Mouse (Mus musculus) embryonic facial prominence, embryonic 10.5 days (tissue): ENCODE measurements around the gene Plxdc1. TPM values are rescaled to one million over a fixed set of nuclear protein-coding genes. Genes with fewer than 3 reads are reported as not detected.
A peak's percentile ranks its signal among the peaks of the same experiment; 100 is the strongest.
"Not testable (repeated sequence)": the region's sequence is repeated elsewhere in the genome, so short reads cannot be mapped to it uniquely, and the experiment has no call there.

Experiments
- DNase-seq: peaks from one replicate; pipeline ENCODE4 v3.0.0-alpha.2; 2017; ENCODE audit warnings: low spot score
- H3K27ac ChIP-seq: fragments of 300-500 bp; sonication (generic); replicated peaks from 2 replicates; pipeline ENCODE4 v1.5.1; 2016; ENCODE audit warnings: mild to moderate bottlenecking
- H3K27me3 ChIP-seq: fragments of 300-500 bp; sonication (generic); replicated peaks from 2 replicates; pipeline ENCODE4 v1.6.1; 2016; ENCODE audit warnings: low read depth, mild to moderate bottlenecking; ENCODE audit not compliant: poor library complexity, severe bottlenecking
- H3K36me3 ChIP-seq: fragments of 300-500 bp; sonication (generic); replicated peaks from 2 replicates; pipeline ENCODE4 v1.6.1; 2016; ENCODE audit warnings: mild to moderate bottlenecking, moderate library complexity
- H3K4me1 ChIP-seq: fragments of 300-500 bp; sonication (generic); 2 replicates; pipeline ENCODE4 v1.6.1; 2016
- H3K4me3 ChIP-seq: fragments of 300-500 bp; sonication (generic); 2 replicates; pipeline ENCODE4 v1.5.1; 2016; ENCODE audit warnings: mild to moderate bottlenecking, moderate library complexity
- H3K9me3 ChIP-seq: fragments of 300-500 bp; sonication (generic); 2 replicates; pipeline ENCODE4 v1.6.1; 2016; ENCODE audit warnings: mild to moderate bottlenecking
- WGBS: fragments of 180-500 bp; shearing (Covaris S2); methylation state at CpG from one replicate; pipeline ENCODE4 v1.1.7; 2016; 5-methylcytosine and 5-hydroxymethylcytosine counted together
- polyA plus RNA-seq: library from polyadenylated mRNA; unstranded; fragments of >200 nt; fragmentation: Nextera tagmentation; extraction: Ambion mirVana; gene quantifications from 2 replicates; pipeline ENCODE4 v1.2.1, GENCODE M21; 2016

The Plxdc1 gene
- polyA plus RNA-seq, 1 experiment from 2014 or later, result 0.07 TPM

DNA sequence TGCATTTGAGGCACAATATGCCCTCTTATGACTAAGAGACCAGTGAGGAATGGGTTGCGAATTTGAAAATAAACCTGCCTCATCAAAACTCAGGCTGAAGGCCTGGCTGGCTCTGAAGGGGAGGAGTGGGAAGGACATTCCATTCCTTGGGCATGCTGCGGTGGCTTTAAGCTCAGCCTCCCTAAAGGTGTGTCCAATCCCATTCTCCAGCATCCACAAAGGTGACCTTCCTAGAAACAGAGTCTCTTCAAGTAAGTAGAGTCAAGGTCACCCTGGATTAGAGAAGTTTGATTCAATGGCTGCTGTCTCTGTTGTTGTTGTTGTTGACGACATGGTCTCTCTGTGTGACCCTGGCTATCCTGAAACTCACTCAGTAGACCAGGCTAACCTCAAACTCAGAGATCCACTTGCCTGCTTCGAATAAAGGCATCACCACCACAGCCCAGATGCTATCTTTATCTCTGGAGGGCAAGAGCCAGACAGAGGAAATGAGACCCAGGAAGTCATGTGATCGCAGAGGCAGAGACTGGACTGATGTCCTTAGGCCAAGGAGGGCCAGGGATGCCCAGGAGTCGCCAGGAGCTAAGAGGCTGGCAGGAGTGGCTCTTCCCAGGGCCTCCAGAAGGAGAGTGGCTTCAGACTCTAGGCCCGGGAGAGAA lies 27.5 kb downstream of the Plxdc1 start:
- Histone ChIP-seq H3K9me3 (no peaks in the 10 kb centered on the region), H3K36me3 (no peaks in the 10 kb centered on the region), H3K4me3 (no peak overlapping the region), H3K27ac (0 out of 2 replicates have a peak overlapping the region, but pooled peaks have one; percentile 41), H3K4me1 (peaks cover 28% of the 10 kb centered on the region), H3K27me3 (no peaks in the 10 kb centered on the region)
- 81% methylated on average over 7 of the region's 7 CpGs for WGBS
- DNase-seq, result no peak

DNA sequence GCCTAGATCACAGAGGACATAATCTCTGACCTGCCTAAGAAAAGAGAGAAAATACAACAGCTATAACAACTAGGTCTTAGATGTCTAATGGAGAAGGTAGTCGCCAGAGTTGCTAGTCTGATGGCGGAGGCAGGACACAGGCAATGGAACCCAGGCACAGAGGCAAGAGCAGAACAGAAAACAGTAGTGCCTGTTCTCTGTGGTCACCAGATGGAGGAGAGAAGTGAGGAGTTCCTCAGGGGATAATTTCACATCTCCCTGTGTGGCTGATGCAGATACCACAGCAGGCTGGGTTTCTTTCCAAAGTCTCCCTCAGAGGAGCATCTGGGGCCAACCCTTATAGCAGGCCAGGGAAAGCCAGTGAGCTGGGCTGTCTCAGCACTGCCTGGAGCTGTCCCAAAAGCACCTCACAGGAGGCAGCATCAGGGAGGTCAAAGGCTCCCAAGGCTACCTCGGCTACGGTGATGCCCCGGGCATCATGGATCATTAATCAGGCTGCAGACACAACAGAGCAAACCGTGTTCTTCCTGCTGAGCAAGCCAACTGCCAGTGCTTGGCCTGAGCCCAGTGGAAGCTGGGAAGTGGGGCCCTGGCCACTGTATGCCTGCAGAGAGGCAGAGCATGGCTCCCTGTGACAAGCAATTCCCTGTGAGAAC lies 29.2 kb downstream of the Plxdc1 start:
- 65% methylated on average over 6 of the region's 6 CpGs for WGBS
- DNase-seq, result no peak
- H3K27ac ChIP-seq, result no peak overlapping the region

DNA sequence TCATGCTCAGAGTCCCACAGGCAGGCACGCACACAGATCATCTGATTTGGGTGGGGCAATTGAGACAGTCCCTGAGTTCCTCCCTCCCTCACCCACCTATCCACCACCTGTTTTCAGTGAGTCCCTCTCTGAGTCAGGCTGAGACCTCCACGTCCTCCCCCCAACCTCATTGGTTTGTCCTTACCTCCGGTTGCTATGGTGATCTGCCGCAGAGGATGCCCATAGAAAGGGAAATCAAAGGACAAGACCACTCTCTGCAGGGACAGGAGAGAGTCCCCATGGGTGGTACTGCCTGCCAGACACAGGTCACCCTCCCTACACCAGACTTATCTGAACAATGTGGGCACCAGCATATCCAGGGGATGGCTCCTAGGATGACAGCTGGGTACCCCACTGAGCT lies 30.3 kb downstream of the Plxdc1 start:
- Histone ChIP-seq H3K36me3 (no peaks in the 10 kb centered on the region), H3K4me1 (peaks cover 28% of the 10 kb centered on the region), H3K9me3 (no peaks in the 10 kb centered on the region), H3K27ac (no peak overlapping the region), H3K4me3 (no peak overlapping the region), H3K27me3 (no peaks in the 10 kb centered on the region)
- no peak for DNase-seq
- WGBS, result 46% methylated on average over 4 of the region's 4 CpGs

More for the DNA sequence above, 29.2 kb downstream of the Plxdc1 start:
- no peaks in the 10 kb centered on the region for H3K36me3 ChIP-seq
- H3K4me1 ChIP-seq, result peaks cover 28% of the 10 kb centered on the region
- H3K4me3 ChIP-seq, result no peak overlapping the region
- no peaks in the 10 kb centered on the region for H3K9me3 ChIP-seq
- no peaks in the 10 kb centered on the region for H3K27me3 ChIP-seq

DNA sequence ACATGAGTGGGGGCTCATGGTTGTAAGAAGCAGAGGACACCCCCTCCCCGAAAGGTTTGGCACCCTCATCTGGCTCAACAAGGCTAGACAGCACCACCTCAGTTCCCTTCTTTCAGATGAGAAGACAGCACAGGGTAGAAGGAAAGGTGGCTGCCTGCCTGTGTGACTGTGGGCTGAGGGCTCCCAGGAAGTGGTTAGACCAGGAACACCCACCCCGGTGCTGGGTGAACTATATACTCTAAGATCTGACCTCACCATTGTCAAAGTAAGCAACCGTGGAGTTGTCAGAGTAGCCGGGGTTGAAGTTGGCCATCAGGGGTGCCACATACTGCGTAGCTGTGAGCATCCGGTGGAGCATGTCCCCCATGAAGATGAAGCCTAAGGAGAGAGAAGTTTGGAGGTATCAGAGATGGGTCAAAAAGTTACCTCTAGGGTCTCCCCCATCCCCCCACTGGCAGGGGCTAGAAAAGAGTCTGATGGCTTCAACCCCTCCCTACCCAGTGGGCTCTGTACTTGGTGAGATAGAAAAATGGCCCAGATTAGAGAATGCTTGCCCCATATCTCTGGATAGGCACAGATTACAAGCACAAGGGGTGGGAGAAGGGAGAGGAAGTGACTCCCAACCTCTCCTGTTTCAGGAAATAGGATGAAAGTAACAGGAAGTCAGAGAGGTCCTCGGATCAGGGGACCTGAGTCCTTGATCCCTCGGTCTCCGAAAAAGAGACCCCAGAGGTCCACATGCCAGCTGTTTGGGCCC lies 30.9 kb downstream of the Plxdc1 start:
- Histone ChIP-seq H3K36me3 (no peaks in the 10 kb centered on the region), H3K4me3 (no peak overlapping the region), H3K27ac (no peak overlapping the region), H3K4me1 (peaks cover 30% of the 10 kb centered on the region), H3K9me3 (no peaks in the 10 kb centered on the region), H3K27me3 (no peaks in the 10 kb centered on the region)
- no peak for DNase-seq
- 83% methylated on average over 9 of the region's 9 CpGs for WGBS

DNA sequence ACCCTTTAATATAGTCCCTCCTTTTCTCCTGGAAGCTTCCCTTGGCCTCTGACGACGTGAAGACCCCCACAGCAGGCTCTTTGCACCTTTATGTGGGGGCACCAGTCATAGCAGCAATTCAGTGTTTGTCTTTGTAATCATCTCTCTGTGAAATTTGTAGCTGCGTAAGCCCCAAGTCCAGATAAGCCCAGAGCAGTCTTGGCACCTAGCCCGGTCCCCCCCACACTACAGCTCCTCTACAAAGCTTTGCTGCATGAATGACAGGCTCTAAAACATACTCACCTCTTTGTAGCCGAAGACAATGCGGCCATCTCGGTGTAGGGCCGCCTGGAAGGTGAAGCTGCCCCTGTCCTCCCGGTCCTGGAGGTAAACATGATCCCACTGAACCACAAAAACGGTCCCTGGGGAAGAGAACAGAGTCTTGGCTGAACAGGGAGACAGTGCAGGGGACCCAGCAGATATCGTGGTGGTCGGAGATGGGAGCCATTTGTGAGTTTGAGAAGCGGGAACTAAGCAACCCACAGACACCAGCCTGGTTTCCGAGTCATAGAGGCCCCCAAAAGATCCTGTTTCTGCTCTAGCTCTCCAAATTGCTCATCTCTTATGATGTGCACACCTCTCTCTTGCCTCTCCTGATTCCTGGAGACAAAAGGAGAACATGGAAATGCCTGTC lies 31.6 kb downstream of the Plxdc1 start:
- 84% methylated on average over 14 of the region's 14 CpGs for WGBS
- Histone ChIP-seq H3K4me3 (no peak overlapping the region), H3K9me3 (no peaks in the 10 kb centered on the region), H3K4me1 (peaks cover 38% of the 10 kb centered on the region), H3K27ac (no peak overlapping the region), H3K27me3 (no peaks in the 10 kb centered on the region), H3K36me3 (no peaks in the 10 kb centered on the region)
- no peak for DNase-seq

DNA sequence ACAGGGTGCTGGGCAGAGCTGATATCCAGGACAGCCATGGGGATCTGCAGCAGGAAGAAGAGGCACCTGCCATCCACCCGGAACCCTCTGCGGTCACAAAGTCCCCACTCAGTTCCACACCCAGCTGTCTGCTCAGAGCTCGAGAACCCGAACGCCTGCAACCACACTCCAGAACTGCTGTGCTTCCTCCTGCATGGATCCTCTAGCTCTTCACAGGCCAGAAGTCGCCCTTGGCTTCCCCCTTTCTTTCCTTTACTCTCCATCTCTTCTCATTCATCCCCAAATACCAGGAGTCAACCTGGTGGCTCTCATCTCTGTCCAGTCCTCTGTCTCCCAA lies 32.3 kb downstream of the Plxdc1 start:
- no peaks in the 10 kb centered on the region for H3K9me3 ChIP-seq
- 90% methylated on average over 6 of the region's 6 CpGs for WGBS
- H3K36me3 ChIP-seq, result no peaks in the 10 kb centered on the region
- peaks cover 35% of the 10 kb centered on the region for H3K4me1 ChIP-seq
- no peaks in the 10 kb centered on the region for H3K27me3 ChIP-seq
- no peak for DNase-seq
- no peak overlapping the region for H3K27ac ChIP-seq
- H3K4me3 ChIP-seq, result no peak overlapping the region

DNA sequence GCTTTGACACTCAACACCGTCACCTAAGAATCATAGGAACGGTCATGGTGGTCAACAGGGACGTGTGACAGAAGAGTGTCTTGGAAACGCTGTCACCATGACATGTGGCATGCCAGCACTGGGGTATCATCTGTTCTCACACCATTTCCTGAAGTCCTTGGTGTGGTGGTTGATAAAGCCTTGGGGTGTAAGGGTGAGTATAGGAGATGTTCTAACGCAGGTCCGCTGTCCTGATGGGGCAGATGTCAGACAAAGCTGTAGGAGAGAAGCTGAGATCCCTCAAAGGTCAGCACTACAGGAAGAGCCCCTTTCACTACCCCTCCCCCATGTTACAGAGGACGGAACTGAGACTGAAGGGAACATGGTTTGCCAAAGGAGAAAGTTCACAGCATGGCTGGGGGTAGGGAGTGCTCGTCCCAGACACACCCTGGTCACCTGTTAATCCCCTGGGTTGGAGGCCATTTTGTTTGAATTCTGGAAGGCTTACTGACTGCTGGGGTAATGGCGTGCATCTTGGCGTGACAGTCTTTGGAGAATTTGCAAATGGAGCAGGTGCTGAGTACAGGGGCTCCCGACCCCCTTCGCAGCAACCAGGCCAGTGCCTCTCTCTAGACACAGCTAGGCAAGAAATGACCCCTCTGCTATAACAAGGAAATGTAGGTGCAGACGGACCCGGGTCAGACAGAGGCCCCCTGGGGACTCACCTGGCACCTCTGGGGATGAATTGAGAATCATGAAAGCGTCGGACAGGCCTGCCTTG lies 32.9 kb downstream of the Plxdc1 start:
- Histone ChIP-seq H3K4me3 (no peak overlapping the region), H3K27ac (no peak overlapping the region), H3K36me3 (no peaks in the 10 kb centered on the region), H3K27me3 (no peaks in the 10 kb centered on the region), H3K9me3 (no peaks in the 10 kb centered on the region), H3K4me1 (peaks cover 32% of the 10 kb centered on the region)
- 83% methylated on average over 16 of the region's 16 CpGs for WGBS
- no peak for DNase-seq

DNA sequence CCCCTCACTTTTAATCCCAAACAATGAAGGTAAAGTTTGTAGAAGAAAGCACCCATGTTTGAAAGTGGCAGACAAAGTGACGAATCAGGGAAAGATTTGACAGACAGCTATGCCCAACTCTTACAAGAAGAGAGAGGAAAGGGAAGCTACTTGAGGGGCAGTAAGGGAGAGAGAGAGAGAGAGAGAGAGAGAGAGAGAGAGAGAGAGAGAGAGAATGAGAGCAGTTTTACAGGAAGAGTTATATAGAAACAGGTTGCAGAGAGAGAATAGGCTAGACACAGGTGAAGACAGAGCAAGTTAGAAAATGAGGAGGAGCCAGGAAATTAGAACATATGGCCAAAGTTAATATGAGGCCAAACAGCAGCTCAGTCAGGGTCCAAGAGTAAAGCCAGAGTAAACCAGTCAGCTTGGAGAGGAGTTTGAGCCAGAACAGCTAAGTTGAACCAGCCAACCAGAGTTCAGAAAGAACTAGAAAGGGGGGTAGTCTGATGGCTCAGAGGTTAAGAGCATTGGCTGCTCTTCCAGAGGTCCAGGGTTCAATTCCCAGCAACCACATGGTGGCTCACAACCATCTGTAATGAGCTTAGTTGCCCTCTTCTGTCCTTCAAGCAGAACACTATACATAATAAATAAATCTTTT lies 33.8 kb downstream of the Plxdc1 start:
- no peaks in the 10 kb centered on the region for H3K36me3 ChIP-seq
- no peak for DNase-seq
- H3K27me3 ChIP-seq, result no peaks in the 10 kb centered on the region
- H3K4me1 ChIP-seq, result peaks cover 35% of the 10 kb centered on the region
- H3K4me3 ChIP-seq, result no peak overlapping the region
- no peak overlapping the region for H3K27ac ChIP-seq
- H3K9me3 ChIP-seq, result no peaks in the 10 kb centered on the region
- 90% methylated on average over 1 of the region's 1 CpGs for WGBS

DNA sequence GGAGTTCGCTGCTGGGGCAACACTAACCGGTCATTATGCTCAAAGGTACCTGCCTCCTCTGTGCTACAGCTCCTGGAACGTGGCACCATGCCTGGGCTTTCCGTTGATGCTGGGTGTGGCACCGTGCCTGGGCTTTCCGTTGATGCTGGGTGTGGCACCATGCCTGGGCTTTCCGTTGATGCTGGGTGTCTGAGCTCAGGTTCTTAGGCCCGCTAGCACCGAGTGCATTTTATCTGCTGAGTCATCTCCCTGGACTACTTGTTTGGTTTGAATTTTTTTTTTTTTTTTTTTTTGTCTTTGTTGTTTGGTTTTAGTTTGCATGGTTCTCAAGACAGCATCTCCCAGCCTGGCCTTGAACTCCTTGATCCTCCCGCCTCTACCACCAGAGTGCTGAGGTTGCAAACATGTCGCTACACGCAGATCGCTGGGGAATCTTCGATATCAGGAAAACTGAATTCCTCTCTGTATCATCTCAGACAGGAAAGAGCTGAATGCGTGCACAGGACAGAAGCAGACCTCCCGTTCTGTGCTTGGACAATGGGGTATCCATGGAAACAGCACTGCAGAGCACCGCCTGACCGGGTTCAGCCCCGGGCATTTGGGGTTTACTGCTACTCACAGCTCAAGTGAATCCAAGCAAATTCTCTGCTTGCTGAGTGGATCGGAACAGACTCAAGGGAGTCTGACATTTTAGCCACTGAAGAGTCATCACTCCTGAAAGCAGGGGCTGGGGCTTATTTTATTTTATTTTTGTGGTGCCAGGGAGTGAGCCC lies 36.4 kb downstream of the Plxdc1 start:
- Histone ChIP-seq H3K9me3 (no peaks in the 10 kb centered on the region), H3K27ac (peak overlapping the region; percentile 68), H3K36me3 (no peaks in the 10 kb centered on the region), H3K4me1 (peaks cover 21% of the 10 kb centered on the region), H3K27me3 (no peaks in the 10 kb centered on the region), H3K4me3 (no peak overlapping the region)
- peak; percentile 64 for DNase-seq
- 53% methylated on average over 20 of the region's 20 CpGs for WGBS

DNA sequence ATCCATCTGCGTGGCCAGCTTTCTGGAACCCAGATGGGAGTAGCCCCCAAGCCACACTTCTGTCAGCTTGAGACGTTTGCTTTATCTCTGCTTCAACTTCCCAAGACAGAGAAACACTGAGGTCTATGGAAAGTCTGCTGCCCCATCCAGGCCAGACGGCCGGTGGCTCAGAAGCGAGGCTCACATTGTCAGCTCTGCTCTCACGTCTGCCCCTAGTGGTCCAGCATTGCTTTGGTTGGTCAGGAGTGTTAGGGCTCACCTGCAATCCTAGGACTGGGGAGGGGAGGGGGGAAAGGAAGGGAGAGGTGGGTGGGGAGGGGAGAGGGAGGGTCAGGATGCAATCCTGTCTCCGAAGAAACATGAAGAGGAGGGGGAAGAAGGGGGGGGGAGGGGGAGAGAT lies 38.8 kb downstream of the Plxdc1 start:
- no peak overlapping the region for H3K27ac ChIP-seq
- 15% methylated on average over 7 of the region's 7 CpGs for WGBS
- no peaks in the 10 kb centered on the region for H3K9me3 ChIP-seq
- H3K27me3 ChIP-seq, result no peaks in the 10 kb centered on the region
- DNase-seq, result peak; percentile 66
- peaks cover 26% of the 10 kb centered on the region for H3K4me1 ChIP-seq
- H3K36me3 ChIP-seq, result no peaks in the 10 kb centered on the region
- H3K4me3 ChIP-seq, result no peak overlapping the region

DNA sequence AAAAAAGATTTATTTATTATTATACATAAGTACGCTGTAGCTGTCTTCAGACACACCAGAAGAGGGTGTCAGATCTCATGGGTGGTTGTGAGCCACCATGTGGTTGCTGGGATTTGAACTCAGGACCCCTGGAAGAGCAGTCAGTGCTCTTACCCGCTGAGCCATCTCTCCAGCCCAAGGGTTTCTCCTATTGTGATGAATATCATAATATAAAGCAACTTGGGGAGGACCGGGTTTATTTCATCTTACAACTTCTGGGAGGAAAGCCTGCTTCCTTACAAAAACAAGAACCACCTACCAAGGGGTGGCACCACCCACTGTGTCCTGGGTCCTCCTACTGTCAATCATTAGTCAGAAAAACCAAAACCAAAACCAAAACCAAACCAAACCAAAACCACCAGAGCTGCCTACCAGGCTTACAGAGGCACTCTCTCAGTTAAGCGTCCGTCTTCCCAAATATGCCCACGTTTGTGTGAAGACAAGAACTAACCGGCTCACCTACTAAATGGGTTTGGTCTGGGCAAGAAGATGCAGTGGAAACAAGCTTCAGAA lies 40.4 kb downstream of the Plxdc1 start:
- H3K27ac ChIP-seq, H3K4me3 ChIP-seq, DNase-seq, H3K9me3 ChIP-seq, H3K27me3 ChIP-seq, H3K36me3 ChIP-seq: not testable (repeated sequence)
- peaks cover 26% of the 10 kb centered on the region for H3K4me1 ChIP-seq
- 91% methylated on average over 7 of the region's 7 CpGs for WGBS
